Mouse (Mus musculus) heart, adult 2 months (tissue): ENCODE data around the gene Chid1.

Experiments used
- CTCF ChIP-seq: fragments of 200-600 bp; IDR thresholded peaks from 2 replicates; pipeline ENCODE4 v1.8.1; 2022; ENCODE audit warnings: antibody characterized with exemption, mild to moderate bottlenecking, moderate library complexity
- EP300 ChIP-seq: fragments of 200-500 bp; IDR thresholded peaks from 2 replicates; pipeline ENCODE4 v1.6.1; 2011; ENCODE audit warnings: low read depth, low read length, control low read depth; ENCODE audit not compliant: insufficient read depth

DNA sequence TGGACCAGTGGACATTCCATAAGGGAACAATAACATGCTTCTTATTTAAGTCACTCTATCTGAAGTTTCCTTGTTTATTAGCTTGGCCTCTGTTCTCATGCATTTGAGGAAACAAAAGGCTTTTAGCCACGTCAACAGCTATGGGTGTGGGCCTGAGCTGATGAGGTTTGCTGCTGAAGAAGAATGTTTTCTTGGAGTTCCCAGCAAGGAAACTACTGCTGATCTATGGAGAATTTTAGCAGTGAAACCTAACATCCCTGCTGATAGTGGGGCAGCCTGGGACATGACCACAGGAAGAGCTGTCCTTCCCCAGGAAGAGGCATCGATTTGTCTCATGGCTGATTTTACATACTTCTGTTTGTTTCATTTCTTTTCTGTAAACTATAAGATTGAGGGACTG is 10.8 kb upstream of the Chid1 start:
- TF ChIP-seq CTCF (no peak), EP300 (no peak)
